Mouse (Mus musculus) MEL (cell line): ENCODE results near the gene Ptpro. TPM values are rescaled to one million over a fixed set of nuclear protein-coding genes. Genes with fewer than 3 reads are reported as not detected.

Experiments used
- DNase-seq: peaks from one replicate; pipeline ENCODE4 v3.0.0; 2011; ENCODE audit warnings: low read depth, low spot score
- H3K27ac ChIP-seq: 2 replicates; pipeline ENCODE4 v1.5.1; 2012; ENCODE audit warnings: low read depth, mild to moderate bottlenecking, control low read depth, low read length, moderate library complexity; ENCODE audit not compliant: control insufficient read depth
- H3K27me3 ChIP-seq, 2 experiments: fragments of 150-350 bp in 1 of 2; sonication (generic) in 1 of 2; 2 replicates each; pipeline ENCODE4 v1.6.1; 2012; ENCODE audit warnings: low read length in 2 of 2, mild to moderate bottlenecking in 2 of 2, improper control_type of control experiment in 1 of 2, moderate library complexity in 1 of 2; ENCODE audit not compliant: insufficient read depth in 2 of 2, control insufficient read depth in 1 of 2
- H3K36me3 ChIP-seq, 2 experiments: 2 replicates each; pipeline ENCODE4 v1.6.1; 2012 to 2014; ENCODE audit warnings: low read length in 2 of 2, improper control_type of control experiment in 1 of 2, inconsistent platforms in 1 of 2, mild to moderate bottlenecking in 1 of 2; ENCODE audit not compliant: insufficient read depth in 2 of 2, control insufficient read depth in 1 of 2
- H3K4me1 ChIP-seq, 2 experiments: fragments of 150-350 bp in 1 of 2; sonication (generic) in 1 of 2; 2 replicates each; pipeline ENCODE4 v1.6.1; 2012; ENCODE audit warnings: low read length in 2 of 2, improper control_type of control experiment in 1 of 2, mild to moderate bottlenecking in 1 of 2; ENCODE audit not compliant: insufficient read depth in 2 of 2, control insufficient read depth in 1 of 2
- H3K4me3 ChIP-seq, 2 experiments: fragments of 150-350 bp in 1 of 2; sonication (generic) in 1 of 2; 2 replicates each; pipeline ENCODE4 v1.5.1; 2012; ENCODE audit warnings: low read depth in 2 of 2, low read length in 2 of 2, mild to moderate bottlenecking in 2 of 2, moderate library complexity in 2 of 2, control low read depth in 1 of 2, improper control_type of control experiment in 1 of 2; ENCODE audit not compliant: control insufficient read depth in 1 of 2, insufficient read depth in 1 of 2
- H3K79me2 ChIP-seq: 2 replicates; pipeline ENCODE4 v1.6.1; 2012; ENCODE audit warnings: mild to moderate bottlenecking, low read length, moderate library complexity; ENCODE audit not compliant: control insufficient read depth, poor library complexity, insufficient read depth
- H3K9ac ChIP-seq: 2 replicates; pipeline ENCODE4 v1.6.1; 2012; ENCODE audit warnings: low read depth, mild to moderate bottlenecking, control low read depth, low read length, moderate library complexity; ENCODE audit not compliant: control insufficient read depth, poor library complexity, severe bottlenecking
- H3K9me3 ChIP-seq: fragments of 150-350 bp; sonication (generic); replicated peaks from 2 replicates; pipeline ENCODE4 v1.6.1; 2012; ENCODE audit warnings: mild to moderate bottlenecking, low read length, improper control_type of control experiment, moderate library complexity; ENCODE audit not compliant: insufficient read depth
- CHD1 ChIP-seq: IDR thresholded peaks from 2 replicates; pipeline ENCODE4 v1.6.1; 2012; ENCODE audit warnings: low read depth, mild to moderate bottlenecking, inconsistent platforms, low read length, improper control_type of control experiment
- E2F4 ChIP-seq: IDR thresholded peaks from 2 replicates; pipeline ENCODE4 v1.6.1; 2011; ENCODE audit warnings: low read depth, low read length, improper control_type of control experiment, borderline replicate concordance
- ELF1 ChIP-seq: IDR thresholded peaks from 2 replicates; pipeline ENCODE4 v1.6.1; 2014; ENCODE audit warnings: low read depth, mild to moderate bottlenecking, inconsistent platforms, low read length, improper control_type of control experiment, moderate library complexity
- EP300 ChIP-seq, 2 experiments: IDR thresholded peaks; 2 replicates each; pipeline ENCODE4 v1.6.1; 2011; ENCODE audit warnings: improper control_type of control experiment in 2 of 2, low read length in 2 of 2, low read depth in 1 of 2, mild to moderate bottlenecking in 1 of 2
- GABPA ChIP-seq: IDR thresholded peaks from 2 replicates; pipeline ENCODE4 v1.6.1; 2012; ENCODE audit warnings: low read depth, mild to moderate bottlenecking, inconsistent platforms, low read length, improper control_type of control experiment, moderate library complexity
- GATA1 ChIP-seq: IDR thresholded peaks from 2 replicates; pipeline ENCODE4 v1.6.1; 2011; ENCODE audit warnings: low read depth, low read length, improper control_type of control experiment
- HCFC1 ChIP-seq: IDR thresholded peaks from 2 replicates; pipeline ENCODE4 v1.6.1; 2012; ENCODE audit warnings: low read depth, mild to moderate bottlenecking, inconsistent platforms, low read length, improper control_type of control experiment, moderate library complexity
- KAT2A ChIP-seq: conservative IDR thresholded peaks from 2 replicates; pipeline ENCODE4 v1.6.1; 2012; ENCODE audit warnings: low read depth, low read length, improper control_type of control experiment, inconsistent platforms
- MAFK ChIP-seq: IDR thresholded peaks from 2 replicates; pipeline ENCODE4 v1.6.1; 2011; ENCODE audit warnings: low read depth, mild to moderate bottlenecking, low read length, improper control_type of control experiment, borderline replicate concordance
- MAX ChIP-seq: IDR thresholded peaks from 2 replicates; pipeline ENCODE4 v1.6.1; 2011; ENCODE audit warnings: low read length, improper control_type of control experiment
- MAZ ChIP-seq: IDR thresholded peaks from 2 replicates; pipeline ENCODE4 v1.6.1; 2012; ENCODE audit warnings: low read depth, mild to moderate bottlenecking, inconsistent platforms, low read length, improper control_type of control experiment
- MEF2A ChIP-seq: IDR thresholded peaks from 2 replicates; pipeline ENCODE4 v1.6.1; 2014; ENCODE audit warnings: low read depth, mild to moderate bottlenecking, inconsistent platforms, low read length, improper control_type of control experiment; ENCODE audit not compliant: poor library complexity, insufficient replicate concordance, severe bottlenecking; ENCODE audit errors: extremely low read depth
- MXI1 ChIP-seq: IDR thresholded peaks from 2 replicates; pipeline ENCODE4 v1.6.1; 2011; ENCODE audit warnings: mild to moderate bottlenecking, low read depth, low read length, improper control_type of control experiment
- MYC ChIP-seq: IDR thresholded peaks from 2 replicates; pipeline ENCODE4 v1.6.1; 2011; ENCODE audit warnings: low read depth, mild to moderate bottlenecking, low read length, improper control_type of control experiment, moderate library complexity
- NELFE ChIP-seq: IDR thresholded peaks from 2 replicates; pipeline ENCODE4 v1.6.1; 2011; ENCODE audit warnings: low read depth, low read length, improper control_type of control experiment
- POLR2A ChIP-seq, 2 experiments: IDR thresholded peaks; 2 replicates each; pipeline ENCODE4 v1.6.1; 2011 to 2012; ENCODE audit warnings: low read length in 2 of 2, mild to moderate bottlenecking in 2 of 2, control low read depth in 1 of 2, improper control_type of control experiment in 1 of 2, low read depth in 1 of 2, moderate library complexity in 1 of 2; ENCODE audit not compliant: control insufficient read depth in 1 of 2, insufficient read depth in 1 of 2, poor library complexity in 1 of 2
- RAD21 ChIP-seq: IDR thresholded peaks from 2 replicates; pipeline ENCODE4 v1.6.1; 2011; ENCODE audit warnings: mild to moderate bottlenecking, low read depth, low read length, improper control_type of control experiment
- SIN3A ChIP-seq: IDR thresholded peaks from 2 replicates; pipeline ENCODE4 v1.6.1; 2012; ENCODE audit warnings: low read length, improper control_type of control experiment, inconsistent platforms
- TAL1 ChIP-seq: IDR thresholded peaks from 2 replicates; pipeline ENCODE4 v1.6.1; 2012; ENCODE audit warnings: mild to moderate bottlenecking, inconsistent platforms, low read length, moderate library complexity, mixed read lengths
- TCF12 ChIP-seq: IDR thresholded peaks from 2 replicates; pipeline ENCODE4 v1.6.1; 2014; ENCODE audit warnings: low read depth, mild to moderate bottlenecking, inconsistent platforms, low read length, improper control_type of control experiment, moderate library complexity
- UBTF ChIP-seq: IDR thresholded peaks from 2 replicates; pipeline ENCODE4 v1.6.1; 2012; ENCODE audit warnings: low read depth, mild to moderate bottlenecking, inconsistent platforms, low read length, improper control_type of control experiment, moderate library complexity, borderline replicate concordance; ENCODE audit not compliant: insufficient read depth
- USF1 ChIP-seq: IDR thresholded peaks from 2 replicates; pipeline ENCODE4 v1.6.1; 2014; ENCODE audit warnings: low read depth, mild to moderate bottlenecking, inconsistent platforms, low read length, improper control_type of control experiment, moderate library complexity
- ZMIZ1 ChIP-seq: IDR thresholded peaks from 2 replicates; pipeline ENCODE4 v1.6.1; 2012; ENCODE audit warnings: low read depth, mild to moderate bottlenecking, inconsistent platforms, low read length, improper control_type of control experiment, moderate library complexity
- polyA plus RNA-seq, 2 experiments: library from polyadenylated mRNA; stranded (reverse) in 1 of 2; unstranded in 1 of 2; fragments of >175 nt in 1 of 2; fragments of >200 nt in 1 of 2; gene quantifications; 2 replicates each; pipeline versions ENCODE4 v1.2.1 to v1.2.4; 2012; ENCODE audit warnings: low replicate concordance in 2 of 2, low read depth in 1 of 2; ENCODE audit not compliant: insufficient read length in 2 of 2, insufficient read depth in 1 of 2, missing spikeins in 1 of 2
- total RNA-seq: library from RNA; depleted of rRNA; stranded (reverse); fragments of 300-350 nt; gene quantifications from 2 replicates; pipeline ENCODE4 v1.2.3, GENCODE M21; 2012

Ptpro gene
- total and polyA plus RNA-seq, 3 experiments = not detected

DNA sequence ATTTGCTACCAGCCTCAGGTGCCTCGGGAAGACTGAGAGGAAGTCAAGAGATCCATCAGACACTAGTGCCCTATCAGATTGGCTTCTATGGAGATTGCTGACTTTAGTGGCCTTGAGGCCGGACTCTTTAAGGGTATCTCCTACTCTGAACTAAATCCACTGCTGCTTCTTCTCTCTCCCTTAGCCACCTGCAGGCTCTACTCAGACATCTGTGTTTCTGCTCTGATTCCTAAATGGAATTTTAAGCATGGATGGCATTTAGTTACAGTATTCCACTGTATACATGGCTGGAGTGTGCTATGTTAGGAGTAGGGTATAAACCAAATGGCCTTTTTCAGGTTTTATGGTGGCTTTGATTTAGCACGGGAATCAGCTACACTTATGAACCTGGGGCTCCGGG is 170.7 kb downstream of the Ptpro start:
- Histone ChIP-seq H3K4me1 (no peaks in the 10 kb centered on the region), H3K36me3 (no peaks in the 10 kb centered on the region), H3K27ac (no peak overlapping the region), H3K9me3 (no peaks in the 10 kb centered on the region), H3K79me2 (no peaks in the 10 kb centered on the region), H3K4me3 (no peak overlapping the region), H3K27me3 (no peaks in the 10 kb centered on the region), H3K9ac (no peak overlapping the region)
- TF ChIP-seq MEF2A = no peak
- TF ChIP-seq ZMIZ1 = no peak
- no peak for TF ChIP-seq SIN3A
- no peak for TF ChIP-seq UBTF
- no peak for TF ChIP-seq E2F4
- TF ChIP-seq ELF1 = no peak
- DNase-seq = no peak

DNA sequence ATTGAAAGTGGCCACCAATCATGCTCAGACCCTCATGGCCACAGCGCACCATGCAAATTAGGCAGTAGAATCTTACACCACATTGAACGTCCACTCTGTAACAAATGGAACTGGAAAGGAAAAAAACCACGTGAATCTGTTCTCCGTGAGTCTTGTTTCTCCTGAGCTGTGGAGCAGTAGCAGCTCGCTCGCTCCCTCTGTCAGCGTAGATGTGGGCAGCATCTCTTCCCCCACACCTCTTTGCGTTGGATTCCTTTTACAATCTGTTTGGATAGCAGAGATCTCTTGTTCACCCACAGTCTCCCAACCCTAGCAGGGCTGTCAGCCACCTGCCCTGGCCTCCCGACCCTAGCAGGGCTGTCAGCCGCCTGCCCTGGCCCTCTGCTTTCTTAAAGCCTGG is 171.7 kb downstream of the Ptpro start:
- no peak overlapping the region for H3K4me3 ChIP-seq
- no peak overlapping the region for H3K27ac ChIP-seq
- no peak for DNase-seq
- H3K9me3 ChIP-seq = no peaks in the 10 kb centered on the region
- H3K27me3 ChIP-seq = no peaks in the 10 kb centered on the region
- H3K36me3 ChIP-seq = no peaks in the 10 kb centered on the region
- no peaks in the 10 kb centered on the region for H3K79me2 ChIP-seq
- no peaks in the 10 kb centered on the region for H3K4me1 ChIP-seq
- H3K9ac ChIP-seq = no peak overlapping the region
- TF ChIP-seq HCFC1 = no peak
- TF ChIP-seq NELFE = no peak
- no peak for TF ChIP-seq KAT2A
- TF ChIP-seq MAFK = no peak
- no peak for TF ChIP-seq GABPA
- TF ChIP-seq RAD21 = no peak

DNA sequence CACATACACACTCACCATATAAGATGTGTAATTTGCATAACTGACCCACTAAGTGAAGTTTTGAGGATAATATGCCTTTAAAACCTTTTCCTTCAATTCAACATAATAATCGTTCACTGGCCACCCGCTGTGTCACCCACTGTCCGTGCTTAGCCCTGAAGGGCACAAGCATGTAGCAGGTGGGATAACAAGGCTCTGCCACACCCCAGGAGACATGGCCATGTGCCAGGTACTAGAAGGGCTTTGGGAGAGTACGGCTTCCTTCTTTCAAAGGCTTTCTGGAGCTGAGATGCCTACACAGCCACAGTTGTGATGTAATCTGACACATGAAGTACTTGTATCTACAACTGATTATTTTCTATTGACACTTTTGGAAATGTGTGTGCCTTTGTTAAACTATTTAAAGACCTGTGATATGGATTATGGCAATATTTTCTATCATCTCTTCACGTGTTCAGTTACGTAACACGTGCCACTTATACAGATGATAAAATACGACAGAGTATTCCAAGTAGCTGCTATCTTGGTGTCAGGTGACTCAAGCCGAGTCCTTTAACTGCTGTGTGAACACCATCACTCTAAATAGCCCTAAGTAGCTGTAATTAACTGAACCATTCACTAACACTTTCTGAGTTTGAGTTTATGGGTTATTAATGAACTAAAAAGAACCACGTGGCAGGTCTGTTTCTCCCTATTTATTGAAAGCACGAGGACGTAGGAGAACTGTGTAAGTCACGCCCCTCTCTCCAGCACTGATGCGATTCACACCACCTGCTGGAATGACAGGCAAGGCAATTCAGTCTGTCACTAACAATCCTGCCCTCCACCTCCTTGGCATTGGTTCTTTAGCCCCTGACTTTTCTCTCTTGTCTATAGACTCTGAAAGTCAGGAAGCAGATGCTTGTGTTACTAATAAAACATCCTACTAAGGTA is 173.6 kb downstream of the Ptpro start:
- H3K9ac ChIP-seq = no peak overlapping the region
- no peaks in the 10 kb centered on the region for H3K27me3 ChIP-seq
- H3K79me2 ChIP-seq = no peaks in the 10 kb centered on the region
- no peaks in the 10 kb centered on the region for H3K4me1 ChIP-seq
- TF ChIP-seq POLR2A (IDR thresholded peaks at IDR 0.05; ENCODE audit: control insufficient read depth in 1 of 2, insufficient read depth in 1 of 2, low read depth in 1 of 2, low read length in 2 of 2, poor library complexity in 1 of 2) = no peak
- TF ChIP-seq TCF12 = no peak
- no peak for TF ChIP-seq TAL1
- no peak for TF ChIP-seq MXI1
- no peak for TF ChIP-seq RAD21
- TF ChIP-seq EP300 (IDR thresholded peaks at IDR 0.05; ENCODE audit: low read depth in 1 of 2, low read length in 2 of 2) = no peak
- no peak for TF ChIP-seq MYC
- no peak for TF ChIP-seq USF1
- TF ChIP-seq GATA1 = no peak
- TF ChIP-seq MAX = no peak
- no peak for TF ChIP-seq UBTF
- no peak for TF ChIP-seq CHD1
- no peak for TF ChIP-seq MAZ
- H3K4me3 ChIP-seq = no peak overlapping the region
- no peak for DNase-seq
- no peaks in the 10 kb centered on the region for H3K9me3 ChIP-seq
- no peak overlapping the region for H3K27ac ChIP-seq
- no peaks in the 10 kb centered on the region for H3K36me3 ChIP-seq
